Mouse (Mus musculus) G1E (cell line): ENCODE measurements around the gene Hoxd3.

Experiments
- CTCF ChIP-seq: IDR thresholded peaks from 2 replicates; pipeline ENCODE4 v1.5.1; 2012; ENCODE audit warnings: low read depth, low read length, inconsistent platforms, mixed read lengths
- GATA1 ChIP-seq: IDR thresholded peaks from 2 replicates; pipeline ENCODE4 v1.6.1; 2012; ENCODE audit warnings: borderline replicate concordance, low read length, inconsistent platforms, mixed read lengths
- POLR2AphosphoS5 ChIP-seq: IDR thresholded peaks from 2 replicates; pipeline ENCODE4 v1.6.1; 2012; ENCODE audit warnings: low read depth, low read length, inconsistent platforms; ENCODE audit not compliant: insufficient replicate concordance
- TAL1 ChIP-seq: conservative IDR thresholded peaks from 2 replicates; pipeline ENCODE4 v1.6.1; 2012; ENCODE audit warnings: low read depth, low read length, inconsistent platforms, mixed read lengths

DNA sequence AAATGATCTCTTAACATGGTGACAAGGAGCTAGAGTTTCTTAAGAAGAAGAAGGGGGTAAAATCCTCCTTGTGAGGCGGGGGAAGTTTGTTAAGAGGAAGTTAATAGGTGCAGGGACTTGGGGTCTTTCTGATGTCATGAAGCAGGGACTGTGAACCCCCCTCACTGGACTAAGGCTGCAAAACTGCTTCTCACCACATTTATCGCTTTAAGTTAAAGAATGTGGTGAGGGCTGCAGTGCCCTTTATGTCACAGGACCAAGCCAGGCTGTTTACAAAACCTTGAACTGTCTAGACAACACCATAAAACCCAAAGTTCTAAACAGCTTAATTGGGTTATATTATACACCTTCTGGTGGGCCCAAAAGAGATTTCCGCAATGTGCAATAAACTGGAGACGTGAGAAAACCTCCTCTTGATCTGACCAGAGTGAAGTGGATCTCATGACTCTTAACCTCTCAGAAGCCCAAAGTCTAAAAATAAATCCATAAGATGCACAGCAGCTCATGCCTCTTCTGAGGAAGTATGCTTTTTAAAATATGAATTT, 26.6 kb upstream of the Hoxd3 start:
- no peak for TF ChIP-seq TAL1
- TF ChIP-seq CTCF, result no peak
- TF ChIP-seq POLR2AphosphoS5, result no peak
- no peak for TF ChIP-seq GATA1
